Mouse (Mus musculus) hematopoietic stem cell, adult 5-6 weeks (primary cell): Measurements from ENCODE around the gene Syf2. TPM values are rescaled to one million over a fixed set of nuclear protein-coding genes. Genes with fewer than 3 reads are reported as not detected.

Experiments
- ATAC-seq, 2 experiments: fragments of 125-278 bp in 1 of 2; replicated peaks in 1 of 2; 2 replicates each; pipeline ENCODE4 v1.8.0; 2016 to 2017; ENCODE audit warnings: inconsistent platforms in 2 of 2, mild to moderate bottlenecking in 2 of 2, moderate number of reproducible peaks in 2 of 2, low read depth in 1 of 2, moderate TSS enrichment in 1 of 2; ENCODE audit not compliant: low FRiP score in 2 of 2, poor library complexity in 2 of 2, severe bottlenecking in 2 of 2, insufficient read depth in 1 of 2, low TSS enrichment in 1 of 2
- total RNA-seq: library from RNA; stranded (forward); fragments of 172-1452, 232-1000 nt; gene quantifications from 2 replicates; pipeline ENCODE4 v1.2.3, GENCODE M21; 2017

Syf2 gene
- total RNA-seq, 1 experiment from 2014 or later = 251 TPM

DNA sequence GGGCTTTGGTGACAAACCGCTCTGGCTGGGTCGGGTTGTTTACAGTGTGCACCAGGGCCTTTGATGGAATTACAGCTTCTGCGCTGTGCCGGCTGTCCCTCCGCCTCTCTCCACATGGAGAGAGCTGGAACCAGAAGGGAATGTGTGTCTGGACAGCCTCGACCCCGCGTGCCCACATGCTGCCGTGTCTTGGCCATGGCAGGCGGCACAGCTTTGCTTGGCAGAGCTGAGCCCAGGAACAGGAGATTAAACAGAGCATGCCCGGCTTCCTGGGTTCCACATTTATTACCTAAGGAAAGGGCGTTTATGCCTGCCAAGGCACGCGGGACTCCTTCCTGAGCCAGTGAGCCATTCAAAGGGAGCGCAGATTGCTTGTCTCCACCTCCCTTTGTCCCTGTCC is 23.8 kb downstream of the Syf2 start:
- no peak for ATAC-seq

DNA sequence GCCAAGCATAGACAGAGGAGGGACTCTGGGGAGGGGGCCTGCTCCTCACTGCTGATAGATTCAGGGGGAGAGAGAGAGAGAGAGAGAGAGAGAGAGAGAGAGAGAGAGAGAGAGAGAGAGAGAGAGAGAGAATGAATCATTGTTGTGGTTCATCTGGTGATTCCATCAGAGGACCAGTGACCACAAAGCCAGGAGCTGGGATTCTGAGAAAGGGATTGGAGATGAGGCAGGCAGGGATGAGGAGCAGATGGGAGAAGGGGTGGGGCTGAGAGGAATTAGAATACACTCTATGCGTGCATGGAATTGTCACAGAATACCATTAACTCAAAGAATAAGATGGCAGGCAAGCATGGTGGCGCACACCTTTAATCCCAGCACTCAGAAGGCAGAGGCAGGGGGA is 24.5 kb downstream of the Syf2 start:
- no peak for ATAC-seq

DNA sequence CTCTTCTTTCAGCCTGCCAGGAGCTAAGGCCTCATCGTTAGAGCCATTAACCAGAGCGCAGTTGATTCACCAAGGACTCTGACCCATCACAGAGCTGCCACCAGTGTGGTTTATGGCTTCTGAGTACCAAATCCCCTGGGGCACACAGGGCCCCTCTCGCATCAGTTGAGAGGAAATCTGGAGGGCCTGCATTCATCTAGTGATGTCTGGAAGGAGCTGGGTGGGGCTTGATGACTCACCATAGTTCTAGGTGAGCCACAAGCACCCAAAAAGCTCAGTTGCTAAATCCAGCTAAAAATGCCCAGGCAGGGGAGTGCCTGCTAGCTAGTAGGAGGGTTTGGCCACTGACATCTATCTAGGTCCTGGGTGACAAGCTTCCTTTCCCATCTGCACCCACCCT is 25.1 kb downstream of the Syf2 start:
- ATAC-seq = no peak

DNA sequence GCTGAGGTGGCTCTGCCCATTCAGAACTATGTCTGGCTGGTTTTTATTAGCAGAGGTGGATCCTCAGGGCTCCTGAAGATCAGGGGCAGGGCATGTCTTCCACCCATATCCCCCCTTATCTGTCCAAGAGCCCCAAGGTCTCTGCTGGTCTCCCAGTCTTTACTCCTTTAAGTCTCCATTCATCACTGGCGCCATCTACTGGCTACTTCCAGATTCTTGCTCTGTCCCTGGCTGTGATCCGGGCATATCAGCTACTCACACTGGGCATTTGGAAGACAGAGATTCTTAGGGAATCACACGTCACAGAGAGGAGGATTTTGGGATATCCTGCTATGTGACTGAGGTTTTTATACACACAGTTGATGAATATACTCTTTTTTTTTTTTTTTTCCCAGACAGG is 25.6 kb downstream of the Syf2 start:
- peak; percentile 59 to 62 for ATAC-seq

DNA sequence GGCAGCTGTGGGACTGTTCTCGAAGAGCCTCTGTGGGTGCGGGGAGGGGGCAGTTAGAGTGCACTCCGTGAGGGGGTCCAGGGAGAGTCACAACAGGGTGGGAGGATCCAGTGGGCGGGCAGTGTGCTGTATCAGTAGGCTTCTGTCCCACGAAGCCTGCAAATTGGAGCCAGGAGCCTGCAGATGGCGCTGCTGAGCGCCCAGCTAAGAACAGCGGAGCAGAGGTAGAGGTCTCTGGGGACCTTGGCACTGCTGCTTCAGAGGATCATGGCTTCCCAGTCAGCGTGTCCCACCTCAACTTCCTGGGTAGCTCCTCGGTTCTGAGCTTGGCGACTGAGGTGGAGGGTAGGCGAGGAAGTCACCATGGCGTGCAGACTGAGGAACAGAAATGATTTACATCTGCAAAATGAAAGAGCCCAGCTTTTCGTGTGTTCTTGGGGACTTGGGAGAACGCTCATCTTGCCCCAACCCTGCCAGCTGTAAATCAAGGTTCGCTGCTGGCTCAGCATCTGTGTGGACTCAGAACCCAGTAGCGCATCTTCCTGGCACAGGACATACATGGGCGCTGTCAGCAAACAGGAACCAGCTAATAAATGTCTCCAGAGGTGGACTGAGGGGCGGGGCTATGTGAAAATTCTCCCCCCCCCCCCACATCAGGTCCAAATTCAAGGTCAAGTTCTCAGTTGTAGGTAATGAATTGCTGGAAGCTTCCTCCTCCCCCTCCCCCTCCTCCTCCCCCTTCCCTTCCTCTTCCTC is 32.5 kb downstream of the Syf2 start:
- peak; percentile 74 to 77 for ATAC-seq

DNA sequence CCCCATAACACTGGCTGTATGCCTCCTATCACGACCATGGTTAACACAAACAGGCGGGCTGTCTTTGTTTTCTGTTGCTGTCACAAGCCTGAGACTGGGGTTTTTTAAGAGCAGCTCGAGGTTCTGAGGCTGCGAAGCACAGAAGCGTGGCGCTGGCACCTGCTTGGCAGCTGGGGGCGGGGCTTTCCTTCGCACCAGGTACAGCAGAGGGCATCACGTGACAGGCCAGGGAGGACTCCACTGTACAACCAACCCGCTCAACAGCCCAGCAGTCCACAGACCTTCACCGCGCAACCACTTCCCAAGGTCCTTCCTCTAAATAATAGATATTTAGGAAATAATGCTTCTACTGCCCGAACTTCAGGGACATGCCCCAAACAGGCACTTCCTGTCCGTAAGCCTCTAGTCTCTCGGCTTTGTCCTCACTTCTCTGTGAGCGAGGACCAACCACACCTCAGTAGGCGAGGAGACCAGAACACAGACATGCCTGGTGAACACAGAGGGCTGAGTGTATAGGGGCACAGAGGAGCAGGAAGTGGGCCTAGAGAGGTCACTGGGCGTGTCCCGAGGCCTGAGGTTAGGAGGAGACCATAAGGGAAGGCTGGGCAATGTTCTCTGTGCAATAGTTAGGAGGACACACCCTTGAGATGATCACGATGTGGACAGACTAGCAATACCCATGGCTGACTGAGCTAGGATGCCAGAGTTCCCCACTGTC is 37.3 kb downstream of the Syf2 start:
- ATAC-seq = 0 out of 4 replicates have a peak, but pooled peaks of 1 of the 2 experiments have one; percentile 21

DNA sequence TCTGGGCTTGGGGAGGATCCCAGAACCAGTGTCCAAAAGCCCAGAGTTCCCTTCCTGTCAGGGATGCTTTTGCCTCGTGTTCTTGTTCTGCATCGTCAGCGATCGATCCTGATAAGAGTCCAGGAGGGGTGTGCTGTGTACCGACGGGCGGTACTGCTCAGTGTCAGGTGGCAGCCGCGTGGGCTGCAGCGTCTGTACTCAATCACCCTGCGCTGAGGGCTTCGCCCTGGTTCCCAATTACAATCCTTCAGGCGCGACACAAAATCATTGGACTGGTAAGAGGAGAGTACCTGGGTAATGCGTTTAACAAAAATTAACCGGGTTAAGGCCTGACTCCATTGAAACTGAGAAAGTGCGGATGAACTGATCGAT is 37.9 kb downstream of the Syf2 start:
- ATAC-seq = no peak

DNA sequence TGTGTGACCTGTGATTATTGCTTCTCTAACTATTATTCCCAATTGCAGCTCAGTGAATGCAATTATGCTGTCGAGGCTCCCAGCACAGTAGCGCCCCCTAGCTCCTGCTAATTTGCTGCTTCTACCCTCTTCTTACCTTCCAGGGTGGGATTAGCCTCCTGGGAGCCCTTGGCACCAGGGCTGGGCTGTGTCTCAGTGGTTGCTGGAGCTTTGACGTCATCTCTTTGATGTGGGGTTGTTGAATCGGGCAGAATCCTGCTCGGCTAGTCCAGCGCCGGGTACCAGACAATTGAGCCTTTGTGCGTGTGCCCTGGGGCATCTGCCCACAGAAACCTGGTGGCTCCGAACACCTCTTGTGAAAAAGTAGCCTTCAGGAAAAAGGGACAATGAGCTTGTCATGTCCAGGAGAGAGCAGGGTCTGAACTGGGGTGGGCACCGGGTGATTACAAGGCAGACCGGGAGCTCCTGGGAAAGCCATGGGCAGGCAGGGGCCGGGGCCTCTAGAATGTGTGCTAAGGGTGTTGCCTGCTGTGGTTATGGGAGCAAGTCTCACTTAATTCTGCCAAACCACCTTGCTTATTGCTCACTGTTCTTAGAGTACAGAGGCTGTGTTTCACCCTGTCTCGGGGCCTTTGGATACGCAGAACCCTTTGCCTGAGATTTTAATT is 44.7 kb downstream of the Syf2 start:
- no peak for ATAC-seq

DNA sequence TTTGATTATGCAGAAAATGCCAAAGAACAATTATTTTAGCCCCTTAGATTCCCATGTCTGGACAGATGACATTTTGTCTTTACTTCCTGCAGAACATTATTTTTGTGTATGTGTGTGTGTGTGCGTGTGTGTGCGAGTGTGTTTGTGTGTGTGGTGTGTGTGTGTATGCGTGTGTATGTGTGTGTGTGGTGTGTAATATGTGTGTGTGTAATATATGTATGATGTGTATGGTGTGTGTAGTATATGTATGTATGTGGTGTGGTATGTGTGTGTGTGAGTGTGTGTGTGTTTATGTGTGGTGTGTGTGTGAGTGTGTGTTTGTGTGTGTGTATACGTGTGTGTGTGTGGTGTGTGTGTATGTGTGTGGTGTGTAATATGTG is 45.2 kb downstream of the Syf2 start:
- ATAC-seq = no peak

DNA sequence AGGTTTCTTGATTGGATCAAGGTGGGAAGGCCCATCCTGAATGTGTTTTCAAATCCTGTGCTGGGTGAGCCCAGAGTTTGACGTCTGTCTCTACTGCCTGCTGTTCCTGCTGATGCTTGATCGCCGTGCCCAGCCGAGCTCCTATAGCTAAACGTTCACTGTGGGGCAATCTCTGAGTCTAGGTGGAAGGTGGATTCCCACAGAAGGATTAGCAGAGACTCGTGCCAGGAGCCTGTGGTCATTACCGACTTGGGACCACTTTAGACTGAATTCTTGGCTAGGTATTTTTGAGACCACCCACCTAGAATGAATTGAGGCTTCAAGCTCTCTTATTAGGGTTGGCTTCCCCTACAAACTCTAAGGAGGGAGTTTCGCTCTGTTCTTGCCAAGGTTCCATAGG is 48.2 kb downstream of the Syf2 start:
- ATAC-seq = no peak

DNA sequence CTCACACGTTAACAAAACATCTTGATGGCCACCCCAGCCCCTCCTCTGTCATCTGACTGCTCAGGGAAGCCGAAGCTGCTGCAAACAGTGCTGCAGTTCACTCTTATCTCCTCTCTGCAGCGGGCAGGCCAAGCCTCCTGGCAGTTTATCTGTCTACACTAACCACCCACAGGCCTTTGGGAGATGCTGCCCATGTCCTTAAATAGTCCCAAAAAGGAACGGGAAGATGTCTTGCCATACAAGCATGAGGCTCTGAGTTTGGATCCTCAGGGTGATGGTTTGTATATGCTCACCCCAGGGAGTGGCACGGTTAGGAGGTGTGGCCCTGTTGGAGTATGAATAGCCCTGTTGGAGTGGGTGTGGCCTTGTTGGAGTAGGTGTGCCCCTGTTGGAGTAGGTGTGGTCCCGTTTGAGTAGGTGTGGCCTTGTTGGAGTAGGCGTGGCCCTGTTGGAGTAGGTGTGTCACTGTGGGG is 51.3 kb downstream of the Syf2 start:
- peak; percentile 56 to 62; a peak in 2 of 4 replicates for ATAC-seq

DNA sequence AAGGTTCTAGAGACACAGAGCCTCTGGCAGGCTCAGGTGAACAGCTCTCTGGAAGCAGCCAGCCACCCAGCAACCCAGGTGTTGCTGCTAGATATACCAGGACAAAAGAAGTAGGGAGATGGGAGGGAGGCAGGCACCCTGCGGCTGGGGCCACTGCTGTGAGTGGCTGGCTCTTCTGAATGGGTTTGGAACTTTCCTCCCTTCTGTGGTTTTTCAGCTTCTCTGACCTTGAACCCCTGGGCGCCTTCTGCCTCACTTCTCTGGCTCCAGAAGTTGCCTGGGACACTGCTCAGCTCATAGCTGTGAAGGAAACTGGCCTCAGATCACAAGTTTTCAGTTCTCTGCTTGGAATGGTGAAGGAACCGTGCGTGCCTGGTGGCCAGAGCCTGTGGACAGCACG is 52.4 kb downstream of the Syf2 start:
- ATAC-seq = no peak

DNA sequence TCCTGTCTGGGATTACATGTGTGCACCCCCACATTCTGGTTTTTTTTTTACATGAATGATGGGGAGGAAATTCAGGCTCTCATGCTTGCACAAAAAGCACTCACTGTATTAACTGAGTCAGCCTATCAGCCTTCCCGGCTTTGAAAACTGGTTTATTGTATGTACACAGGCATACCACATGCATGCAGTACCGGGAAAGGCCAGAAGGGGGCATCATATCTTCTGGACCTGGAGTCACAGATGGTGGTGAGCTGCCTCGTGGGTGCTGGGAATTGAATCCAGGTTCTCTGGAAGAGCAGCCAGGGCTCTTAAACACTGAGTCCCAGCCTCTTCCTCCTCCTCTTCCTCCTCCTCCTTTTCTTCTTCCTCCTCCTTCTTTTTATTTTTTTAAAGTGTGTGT is 53.9 kb downstream of the Syf2 start:
- no peak for ATAC-seq

DNA sequence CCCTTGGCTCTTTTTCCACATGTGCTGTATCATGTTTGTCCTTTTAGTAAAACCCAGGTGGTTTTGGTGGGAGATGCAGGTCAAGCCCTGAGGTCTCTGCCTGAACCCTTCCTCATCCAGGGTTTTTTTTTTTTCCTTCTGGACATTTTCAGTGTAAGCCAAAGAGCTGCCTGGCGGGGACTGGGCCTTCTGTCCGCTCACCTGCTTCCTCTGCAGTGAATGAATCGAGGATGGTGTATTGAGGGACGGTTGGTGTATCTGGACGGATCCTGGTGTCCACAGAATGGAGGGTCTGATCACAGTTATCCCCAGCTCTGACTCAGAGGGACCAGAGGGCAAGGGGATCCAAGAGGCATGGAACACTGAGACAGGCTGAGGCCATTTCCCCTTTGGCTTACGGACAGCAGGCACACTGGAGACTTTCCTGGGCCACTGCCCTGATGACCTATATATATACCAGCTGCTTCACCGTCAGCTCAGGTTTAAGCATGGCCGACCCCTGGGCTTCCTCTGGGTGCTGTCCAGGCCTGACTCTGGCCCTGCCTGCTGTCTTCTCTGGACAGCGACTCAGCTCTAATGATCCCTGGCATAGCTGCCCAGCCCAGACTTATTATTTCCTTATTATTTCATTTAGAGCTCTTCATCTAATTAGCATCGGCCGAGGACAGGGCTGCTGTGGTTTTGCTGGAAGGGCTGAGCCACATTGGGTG is 55.1 kb downstream of the Syf2 start:
- no peak for ATAC-seq

DNA sequence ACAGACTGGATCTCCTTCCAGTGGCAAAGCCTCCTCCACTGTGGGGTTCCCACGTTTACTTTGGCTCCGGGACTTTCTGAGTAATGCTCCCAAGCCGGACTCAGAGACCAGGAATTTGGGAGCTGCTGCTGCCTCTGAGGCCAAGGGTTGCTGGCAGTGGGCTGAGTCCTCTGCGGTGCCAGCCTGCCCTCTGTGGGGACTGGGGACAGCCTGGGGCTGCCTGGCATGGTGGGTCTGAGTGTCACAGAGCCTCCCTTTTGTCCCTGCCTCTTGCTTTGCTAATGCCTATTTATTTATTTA is 55.6 kb downstream of the Syf2 start:
- no peak for ATAC-seq

DNA sequence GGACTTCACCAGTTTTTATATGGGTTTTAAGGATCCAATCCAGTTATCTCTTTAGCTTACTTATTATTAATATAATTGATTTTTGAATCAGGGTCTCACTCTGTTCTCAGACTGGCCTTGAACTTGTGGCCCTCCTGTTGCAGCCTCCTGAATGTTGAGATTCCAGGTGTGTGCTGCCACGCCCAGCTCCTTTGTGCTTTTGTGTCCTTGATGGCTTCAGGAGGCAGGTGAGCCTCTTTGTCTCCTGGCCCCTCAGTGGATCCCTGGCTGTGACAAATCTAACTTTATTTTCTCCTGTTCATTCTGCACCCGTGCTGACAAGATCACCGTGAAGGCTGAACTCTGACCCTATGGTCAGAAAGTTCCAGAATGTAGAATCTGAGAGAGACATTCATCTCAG is 56.3 kb downstream of the Syf2 start:
- ATAC-seq = no peak
